ENCODE assay signal across 8 mouse cellular contexts in genomic region chr7:132780611-132781010, GRCm38 (mm10). TPM values are rescaled to one million over a fixed set of nuclear protein-coding genes. Genes with fewer than 3 reads are reported as not detected.
DNase-seq lines count a peak whose midpoint lies in the region; ATAC-seq lines count a peak whose summit lies in the region.

No protein-coding gene starts in this region.

- peak overlapping the region; percentile 75 for H3K27ac ChIP-seq in forebrain, embryonic 13.5 days

- no peak overlapping the region for H3K9ac ChIP-seq in forebrain, embryonic 13.5 days

- peak; percentile 70 for ATAC-seq in forebrain, embryonic 13.5 days

- 27% methylated on average over 4 of the region's 4 CpGs for WGBS in forebrain, embryonic 13.5 days

- H3K4me1 ChIP-seq in forebrain, embryonic 13.5 days, result peaks cover 43% of the 10 kb centered on the region

- H3K4me2 ChIP-seq in forebrain, embryonic 13.5 days, result peak overlapping the region; percentile 4; the same call in 1 of the 2 replicates

- DNase-seq in ovary, postnatal 36 days (ENCODE audit: low spot score), result peak; percentile 47
- no peak for DNase-seq in ovary, postnatal 10 days (ENCODE audit: low spot score)
- DNase-seq in kidney, adult 9 months, result peak; percentile 79
- peak; percentile 62 for DNase-seq in lung, postnatal 10 days
- no peak for DNase-seq in adipocyte (ENCODE audit: low spot score)
- DNase-seq in layer of hippocampus, adult 9-11 months, result no peak
- no peak for DNase-seq in urinary bladder, postnatal 14 days (ENCODE audit: low spot score)

- no peak overlapping the region for H3K4me3 ChIP-seq in forebrain, embryonic 13.5 days

- H3K9me3 ChIP-seq in forebrain, embryonic 13.5 days (replicated peaks), result no peaks in the 10 kb centered on the region

- no peaks in the 10 kb centered on the region for H3K27me3 ChIP-seq in forebrain, embryonic 13.5 days

- H3K36me3 ChIP-seq in forebrain, embryonic 13.5 days (ENCODE audit: poor library complexity, severe bottlenecking), result peaks cover 34% of the 10 kb centered on the region

RNA-seq across cellular contexts. Expression of gene Fam53b, which starts 33.1 kb away (rescaled TPM):
- polyA plus RNA-seq in forebrain, embryonic 13.5 days (2015; fragmentation: Nextera tagmentation; extraction: Ambion mirVana), result 31.1 and 33.9 TPM in 2 replicates

Comparison
In these comparisons a context has a peak if more than half of its experiments do, and no peak if none do; other contexts are left out.
1. DNase-seq: peak in ovary, postnatal 36 days (single experiment), kidney, adult 9 months (single experiment) and lung, postnatal 10 days (single experiment); none in ovary, postnatal 10 days (single experiment), adipocyte (single experiment), layer of hippocampus, adult 9-11 months (single experiment) and urinary bladder, postnatal 14 days (single experiment).